Mouse (Mus musculus): ENCODE measurements around the gene Syna. TPM values are rescaled to one million over a fixed set of nuclear protein-coding genes. Genes with fewer than 3 reads are reported as not detected.

The Syna gene
- polyA plus RNA-seq, 1 experiment from 2014 or later = not detected

- H3K27ac ChIP-seq (replicated peaks) = no peak overlapping the region
- H3K27me3 ChIP-seq (replicated peaks; ENCODE audit: low read depth, poor library complexity, severe bottlenecking) = no peaks in the 10 kb centered on the region
- H3K4me3 ChIP-seq = no peak overlapping the region
- peaks cover 13% of the 10 kb centered on the region for H3K4me1 ChIP-seq
- no peaks in the 10 kb centered on the region for H3K9me3 ChIP-seq
- WGBS = 68% methylated on average over 3 of the region's 3 CpGs
- no peaks in the 10 kb centered on the region for H3K36me3 ChIP-seq (replicated peaks)
- DNase-seq (ENCODE audit: low spot score) = no peak
Measured at GRCm38 (mm10) chr5:134579135-134579534, 19.2 kb upstream of the Syna start.

GRCm38 (mm10) chr5:134577534-134577933 lies 17.6 kb upstream of the Syna start:
- H3K36me3 ChIP-seq (replicated peaks) = no peaks in the 10 kb centered on the region
- H3K9me3 ChIP-seq = no peaks in the 10 kb centered on the region
- H3K27ac ChIP-seq (replicated peaks) = no peak overlapping the region
- WGBS = 85% methylated on average over 7 of the region's 7 CpGs
- H3K4me1 ChIP-seq = peaks cover 7% of the 10 kb centered on the region
- peaks cover 4% of the 10 kb centered on the region for H3K27me3 ChIP-seq (replicated peaks; ENCODE audit: low read depth, poor library complexity, severe bottlenecking)
- H3K4me3 ChIP-seq = no peak overlapping the region
- peak; percentile 25 for DNase-seq (ENCODE audit: low spot score)

GRCm38 (mm10) chr5:134576517-134577220 lies 16.7 kb upstream of the Syna start:
- Histone ChIP-seq H3K27me3 (replicated peaks; ENCODE audit: low read depth, poor library complexity, severe bottlenecking) (peaks cover 5% of the 10 kb centered on the region), H3K4me3 (no peak overlapping the region), H3K27ac (replicated peaks) (no peak overlapping the region), H3K36me3 (replicated peaks) (no peaks in the 10 kb centered on the region), H3K4me1 (peaks cover 16% of the 10 kb centered on the region), H3K9me3 (no peaks in the 10 kb centered on the region)
- 77% methylated on average over 14 of the region's 14 CpGs for WGBS
- no peak for DNase-seq (ENCODE audit: low spot score)

- H3K27ac ChIP-seq (replicated peaks) = no peak overlapping the region
- H3K4me3 ChIP-seq = no peak overlapping the region
- 95% methylated on average over 5 of the region's 5 CpGs for WGBS
- H3K36me3 ChIP-seq (replicated peaks) = no peaks in the 10 kb centered on the region
- no peak for DNase-seq (ENCODE audit: low spot score)
- peaks cover 18% of the 10 kb centered on the region for H3K4me1 ChIP-seq
- peaks cover 5% of the 10 kb centered on the region for H3K27me3 ChIP-seq (replicated peaks; ENCODE audit: low read depth, poor library complexity, severe bottlenecking)
- H3K9me3 ChIP-seq = no peaks in the 10 kb centered on the region
Measured at GRCm38 (mm10) chr5:134575833-134576232, 15.9 kb upstream of the Syna start.

GRCm38 (mm10) chr5:134572508-134573214 lies 12.7 kb upstream of the Syna start:
- peak; percentile 26 for DNase-seq (ENCODE audit: low spot score)
- Histone ChIP-seq H3K4me3 (peak overlapping the region; percentile 62), H3K36me3 (replicated peaks) (no peaks in the 10 kb centered on the region), H3K27ac (replicated peaks) (peak overlapping the region; percentile 78), H3K27me3 (replicated peaks; ENCODE audit: low read depth, poor library complexity, severe bottlenecking) (peaks cover 5% of the 10 kb centered on the region), H3K9me3 (no peaks in the 10 kb centered on the region), H3K4me1 (peaks cover 37% of the 10 kb centered on the region)
- WGBS = 39% methylated on average over 10 of the region's 10 CpGs

- Histone ChIP-seq H3K36me3 (replicated peaks) (no peaks in the 10 kb centered on the region), H3K4me3 (peak overlapping the region; percentile 62), H3K4me1 (peaks cover 37% of the 10 kb centered on the region), H3K9me3 (no peaks in the 10 kb centered on the region), H3K27ac (replicated peaks) (peak overlapping the region; percentile 78), H3K27me3 (replicated peaks; ENCODE audit: low read depth, poor library complexity, severe bottlenecking) (peaks cover 5% of the 10 kb centered on the region)
- 2% methylated on average over 23 of the region's 23 CpGs for WGBS
- DNase-seq (ENCODE audit: low spot score) = peak; percentile 74
Measured at GRCm38 (mm10) chr5:134571730-134572507, 11.9 kb upstream of the Syna start.

- Histone ChIP-seq H3K4me3 (no peak overlapping the region), H3K36me3 (replicated peaks) (no peaks in the 10 kb centered on the region), H3K9me3 (no peaks in the 10 kb centered on the region), H3K4me1 (peaks cover 35% of the 10 kb centered on the region), H3K27ac (replicated peaks) (peak overlapping the region; percentile 27), H3K27me3 (replicated peaks; ENCODE audit: low read depth, poor library complexity, severe bottlenecking) (peaks cover 5% of the 10 kb centered on the region)
- WGBS = 55% methylated on average over 8 of the region's 8 CpGs
- no peak for DNase-seq (ENCODE audit: low spot score)
Measured at GRCm38 (mm10) chr5:134568964-134569491, 9.1 kb upstream of the Syna start.

GRCm38 (mm10) chr5:134568030-134568429 lies 8.1 kb upstream of the Syna start:
- H3K27ac ChIP-seq (replicated peaks) = peak overlapping the region; percentile 27; the same call in 1 of the 2 replicates
- H3K4me3 ChIP-seq = no peak overlapping the region
- no peaks in the 10 kb centered on the region for H3K36me3 ChIP-seq (replicated peaks)
- DNase-seq (ENCODE audit: low spot score) = no peak
- no peaks in the 10 kb centered on the region for H3K9me3 ChIP-seq
- H3K4me1 ChIP-seq = peaks cover 35% of the 10 kb centered on the region
- H3K27me3 ChIP-seq (replicated peaks; ENCODE audit: low read depth, poor library complexity, severe bottlenecking) = peaks cover 5% of the 10 kb centered on the region
- 72% methylated on average over 3 of the region's 3 CpGs for WGBS

GRCm38 (mm10) chr5:134567445-134567844 lies 7.5 kb upstream of the Syna start:
- Histone ChIP-seq H3K9me3 (no peaks in the 10 kb centered on the region), H3K4me3 (no peak overlapping the region), H3K36me3 (replicated peaks) (no peaks in the 10 kb centered on the region), H3K27me3 (replicated peaks; ENCODE audit: low read depth, poor library complexity, severe bottlenecking) (peaks cover under 1% of the 10 kb centered on the region; the same call in 1 of the 2 replicates), H3K4me1 (peaks cover 29% of the 10 kb centered on the region), H3K27ac (replicated peaks) (no peak overlapping the region)
- WGBS = 86% methylated on average over 4 of the region's 4 CpGs
- DNase-seq (ENCODE audit: low spot score) = no peak

- Histone ChIP-seq H3K27ac (replicated peaks) (no peak overlapping the region), H3K36me3 (replicated peaks) (no peaks in the 10 kb centered on the region), H3K27me3 (replicated peaks; ENCODE audit: low read depth, poor library complexity, severe bottlenecking) (no peaks in the 10 kb centered on the region), H3K4me1 (peaks cover 19% of the 10 kb centered on the region), H3K9me3 (no peaks in the 10 kb centered on the region), H3K4me3 (no peak overlapping the region)
- no peak for DNase-seq (ENCODE audit: low spot score)
- WGBS = 90% methylated on average over 6 of the region's 6 CpGs
Measured at GRCm38 (mm10) chr5:134565696-134566095, 5.7 kb upstream of the Syna start.

- H3K27ac ChIP-seq (replicated peaks) = no peak overlapping the region
- peaks cover 16% of the 10 kb centered on the region for H3K4me1 ChIP-seq
- WGBS = 95% methylated on average over 2 of the region's 2 CpGs
- DNase-seq (ENCODE audit: low spot score) = no peak
- no peak overlapping the region for H3K4me3 ChIP-seq
- H3K36me3 ChIP-seq (replicated peaks) = no peaks in the 10 kb centered on the region
- no peaks in the 10 kb centered on the region for H3K9me3 ChIP-seq
- no peaks in the 10 kb centered on the region for H3K27me3 ChIP-seq (replicated peaks; ENCODE audit: low read depth, poor library complexity, severe bottlenecking)
Measured at GRCm38 (mm10) chr5:134564272-134564671, 4.3 kb upstream of the Syna start.

- Histone ChIP-seq H3K4me1 (peaks cover 8% of the 10 kb centered on the region), H3K9me3 (no peaks in the 10 kb centered on the region), H3K4me3 (no peak overlapping the region), H3K27ac (replicated peaks) (no peak overlapping the region), H3K36me3 (replicated peaks) (no peaks in the 10 kb centered on the region), H3K27me3 (replicated peaks; ENCODE audit: low read depth, poor library complexity, severe bottlenecking) (no peaks in the 10 kb centered on the region)
- WGBS = 79% methylated on average over 16 of the region's 16 CpGs
- DNase-seq (ENCODE audit: low spot score) = no peak
Measured at GRCm38 (mm10) chr5:134560450-134561171, 640 bp upstream of the Syna start.
